Mouse (Mus musculus) limb, embryonic 11.5 days (tissue): ENCODE data around the gene Tjp3. TPM values are rescaled to one million over a fixed set of nuclear protein-coding genes. Genes with fewer than 3 reads are reported as not detected.

Experiments
- ATAC-seq: fragments of 200-750 bp; cut with Nextera tagmentation; 2 replicates; pipeline ENCODE4 v1.8.0; 2017; ENCODE audit warnings: low read depth; ENCODE audit not compliant: insufficient number of reproducible peaks, low FRiP score, low TSS enrichment
- DNase-seq: peaks from one replicate; pipeline ENCODE4 v3.0.0-alpha.2; 2015; ENCODE audit warnings: low spot score
- H3K27ac ChIP-seq: fragments of 300-500 bp; sonication (generic); replicated peaks from 2 replicates; pipeline ENCODE4 v1.5.1; 2014; ENCODE audit warnings: low read depth, mild to moderate bottlenecking, low read length
- H3K27me3 ChIP-seq: fragments of 300-500 bp; sonication (generic); 2 replicates; pipeline ENCODE4 v1.6.1; 2014; ENCODE audit warnings: mild to moderate bottlenecking, low read length, mixed read lengths; ENCODE audit not compliant: control insufficient read depth, insufficient read depth
- H3K36me3 ChIP-seq: fragments of 300-500 bp; sonication (generic); 2 replicates; pipeline ENCODE4 v1.6.1; 2014; ENCODE audit warnings: mild to moderate bottlenecking, low read length, moderate library complexity, mixed read lengths; ENCODE audit not compliant: control insufficient read depth, insufficient read depth
- H3K4me1 ChIP-seq: fragments of 300-500 bp; sonication (generic); 2 replicates; pipeline ENCODE4 v1.6.1; 2014; ENCODE audit warnings: low read length, mixed read lengths; ENCODE audit not compliant: control insufficient read depth, insufficient read depth
- H3K4me2 ChIP-seq: fragments of 300-500 bp; sonication (generic); 2 replicates; pipeline ENCODE4 v1.6.1; 2014; ENCODE audit warnings: low read depth, mild to moderate bottlenecking, moderate library complexity; ENCODE audit not compliant: severe bottlenecking
- H3K4me3 ChIP-seq: fragments of 300-500 bp; sonication (generic); 2 replicates; pipeline ENCODE4 v1.5.1; 2014; ENCODE audit warnings: low read depth, low read length
- H3K9ac ChIP-seq: fragments of 300-500 bp; sonication (generic); 2 replicates; pipeline ENCODE4 v1.6.1; 2014; ENCODE audit warnings: mild to moderate bottlenecking, low read length
- H3K9me3 ChIP-seq: fragments of 300-500 bp; sonication (generic); 2 replicates; pipeline ENCODE4 v1.6.1; 2016; ENCODE audit warnings: low read length; ENCODE audit not compliant: control insufficient read depth
- WGBS: fragments of 180-500 bp; shearing (Covaris S2); extraction: QIAGEN DNeasy Blood & Tissue Kit; methylation state at CpG from one replicate; pipeline ENCODE4 v1.1.7; 2014; 5-methylcytosine and 5-hydroxymethylcytosine counted together
- polyA plus RNA-seq: library from polyadenylated mRNA; unstranded; fragments of >200 nt; fragmentation: Nextera tagmentation; extraction: Ambion mirVana; gene quantifications from 2 replicates; pipeline ENCODE4 v1.2.1, GENCODE M21; 2014

The Tjp3 gene
- polyA plus RNA-seq, 1 experiment from 2014 or later: 2.0 TPM

- 89% methylated on average over 8 of the region's 8 CpGs for WGBS
- H3K27me3 ChIP-seq: 0 out of 2 replicates have a peak, but pooled peaks cover 2% of the 10 kb centered on the region
- H3K27ac ChIP-seq: no peak overlapping the region
- H3K4me2 ChIP-seq: peak overlapping the region; percentile 67
- ATAC-seq: no peak
- H3K9me3 ChIP-seq: no peaks in the 10 kb centered on the region
- peak overlapping the region; percentile 70; the same call in 1 of the 2 replicates for H3K4me3 ChIP-seq
- 0 out of 2 replicates have a peak overlapping the region, but pooled peaks have one; percentile 27 for H3K9ac ChIP-seq
- DNase-seq: no peak
- 0 out of 2 replicates have a peak, but pooled peaks cover 2% of the 10 kb centered on the region for H3K4me1 ChIP-seq
- peaks cover 10% of the 10 kb centered on the region; the same call in 1 of the 2 replicates for H3K36me3 ChIP-seq
Observed at GRCm38 (mm10) chr10:81265540-81265939, 25.8 kb downstream of the Tjp3 start.

GRCm38 (mm10) chr10:81261025-81261424 is 30.4 kb downstream of the Tjp3 start:
- Histone ChIP-seq H3K9me3 (no peaks in the 10 kb centered on the region), H3K9ac (no peak overlapping the region), H3K27ac (no peak overlapping the region), H3K4me1 (peaks cover 6% of the 10 kb centered on the region; the same call in 1 of the 2 replicates), H3K27me3 (peaks cover 44% of the 10 kb centered on the region), H3K4me3 (no peak overlapping the region), H3K36me3 (peaks cover 10% of the 10 kb centered on the region; the same call in 1 of the 2 replicates), H3K4me2 (no peak overlapping the region)
- DNase-seq: no peak
- ATAC-seq: no peak
- 89% methylated on average over 4 of the region's 4 CpGs for WGBS

DNA sequence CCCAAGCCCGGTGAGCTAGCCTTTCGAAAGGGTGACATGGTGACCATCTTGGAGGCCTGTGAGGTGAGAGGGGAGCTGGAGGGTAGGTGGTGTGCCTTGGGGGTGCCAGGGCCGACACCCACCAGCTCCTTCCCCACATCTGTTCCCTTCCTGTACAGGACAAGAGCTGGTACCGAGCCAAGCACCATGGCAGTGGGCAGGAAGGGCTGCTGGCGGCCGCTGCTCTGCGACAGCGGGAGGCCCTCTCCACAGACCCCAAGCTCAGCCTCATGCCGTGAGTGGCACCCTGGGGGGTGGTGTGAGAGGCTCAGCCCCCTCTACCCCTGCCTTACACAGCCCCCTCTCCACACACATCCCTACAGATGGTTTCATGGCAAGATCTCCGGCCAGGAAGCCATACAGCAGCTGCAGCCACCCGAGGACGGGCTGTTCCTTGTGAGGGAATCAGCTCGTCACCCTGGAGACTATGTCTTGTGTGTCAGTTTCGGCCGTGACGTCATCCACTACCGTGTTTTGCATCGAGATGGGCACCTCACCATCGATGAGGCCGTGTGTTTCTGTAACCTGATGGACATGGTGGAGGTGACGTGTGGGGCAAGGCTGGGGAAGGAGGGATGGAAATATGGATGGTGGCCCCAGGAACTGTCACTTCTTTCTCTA is 32.0 kb downstream of the Tjp3 start:
- H3K27me3 ChIP-seq: peaks cover 49% of the 10 kb centered on the region
- peak overlapping the region; percentile 17; the same call in 1 of the 2 replicates for H3K9ac ChIP-seq
- no peak overlapping the region for H3K4me3 ChIP-seq
- peaks cover 7% of the 10 kb centered on the region; the same call in 1 of the 2 replicates for H3K36me3 ChIP-seq
- H3K4me2 ChIP-seq: no peak overlapping the region
- 52% methylated on average over 21 of the region's 21 CpGs for WGBS
- no peaks in the 10 kb centered on the region for H3K9me3 ChIP-seq
- ATAC-seq (no peak), DNase-seq (no peak)
- no peak overlapping the region for H3K27ac ChIP-seq
- H3K4me1 ChIP-seq: peaks cover 3% of the 10 kb centered on the region; the same call in 1 of the 2 replicates

DNA sequence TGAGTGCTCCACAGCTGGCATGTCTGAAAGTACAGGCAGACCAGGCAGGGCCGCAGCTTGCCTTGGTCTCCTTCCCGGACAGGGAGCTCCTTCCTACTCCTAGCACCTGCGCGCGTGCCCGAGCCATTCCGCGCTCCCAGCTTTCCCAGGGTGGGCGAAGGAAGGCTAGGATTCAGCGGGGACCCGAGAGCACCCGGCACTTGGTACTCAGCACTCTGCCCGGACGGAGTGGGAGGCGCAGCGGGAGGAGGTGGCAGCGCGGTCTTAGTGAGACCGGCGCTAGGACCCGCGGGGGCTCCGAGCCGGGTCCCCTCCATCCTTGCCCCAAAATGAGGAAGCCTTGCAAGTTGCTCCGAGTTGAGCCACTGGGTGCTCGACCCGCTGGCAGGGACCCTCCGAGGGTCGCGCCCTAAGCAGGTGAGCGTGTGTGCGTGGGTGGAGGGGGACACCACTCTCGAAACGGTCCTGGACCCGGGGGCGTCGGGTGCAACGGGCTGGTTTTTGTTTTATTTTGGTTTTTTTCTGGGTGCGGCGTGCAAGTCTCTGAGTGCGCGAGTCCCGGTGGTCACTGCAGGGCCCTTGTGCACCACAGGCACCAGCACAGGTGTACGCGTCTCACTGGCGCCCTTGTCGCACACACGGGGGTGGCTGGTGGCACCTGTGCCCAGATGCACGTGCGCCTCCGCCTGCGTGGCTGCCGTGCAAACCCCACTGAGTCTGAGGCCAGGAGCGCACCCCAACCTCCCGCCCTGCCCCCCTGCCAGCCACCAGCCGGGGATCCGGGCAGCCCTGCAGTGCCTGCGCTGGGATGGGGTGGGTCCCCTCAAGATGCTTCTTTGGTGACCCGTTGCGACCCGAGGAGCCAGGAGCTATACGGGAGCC is 34.0 kb downstream of the Tjp3 start:
- peak; percentile 67 for DNase-seq
- Histone ChIP-seq H3K27me3 (peaks cover 65% of the 10 kb centered on the region), H3K4me3 (peak overlapping the region; percentile 42), H3K4me2 (peak overlapping the region; percentile 84), H3K9ac (peak overlapping the region; percentile 43), H3K36me3 (no peaks in the 10 kb centered on the region), H3K27ac (no peak overlapping the region), H3K4me1 (peaks cover 10% of the 10 kb centered on the region), H3K9me3 (no peaks in the 10 kb centered on the region)
- no peak for ATAC-seq
- 3% methylated on average over 62 of the region's 62 CpGs for WGBS

- ATAC-seq (no peak), DNase-seq (no peak)
- 65% methylated on average over 1 of the region's 1 CpGs for WGBS
- Histone ChIP-seq H3K4me1 (peaks cover 10% of the 10 kb centered on the region), H3K27me3 (peaks cover 66% of the 10 kb centered on the region), H3K4me3 (no peak overlapping the region), H3K27ac (no peak overlapping the region), H3K36me3 (no peaks in the 10 kb centered on the region), H3K9ac (no peak overlapping the region), H3K4me2 (no peak overlapping the region), H3K9me3 (no peaks in the 10 kb centered on the region)
Observed at GRCm38 (mm10) chr10:81254886-81255285, 36.5 kb downstream of the Tjp3 start.

- peak within 1 kb of the TSS; percentile 23 for H3K9ac ChIP-seq
- ATAC-seq: peak; percentile 50; the same call in 1 of the 2 replicates
- peaks cover 8% of the 10 kb centered on the region for H3K4me1 ChIP-seq
- H3K27me3 ChIP-seq: peaks cover 45% of the 10 kb centered on the region
- H3K4me3 ChIP-seq: peak within 1 kb of the TSS; percentile 11
- no peak within 1 kb of the TSS for H3K27ac ChIP-seq
- peak within 1 kb of the TSS; percentile 47; the same call in 1 of the 2 replicates for H3K4me2 ChIP-seq
- no peaks in the 10 kb centered on the region for H3K36me3 ChIP-seq
- 14% methylated on average over 43 of the region's 44 CpGs for WGBS
- peak; percentile 80 for DNase-seq
- no peaks in the 10 kb centered on the region for H3K9me3 ChIP-seq
Observed at GRCm38 (mm10) chr10:81252424-81253419, 38.7 kb downstream of the Tjp3 start, which contains the start of gene Matk. TSS of gene Matk (plus strand) at chr10:81252935.

GRCm38 (mm10) chr10:81249442-81249841 is 41.9 kb downstream of the Tjp3 start:
- Histone ChIP-seq H3K27ac (no peak overlapping the region), H3K27me3 (peaks cover 26% of the 10 kb centered on the region), H3K9ac (no peak overlapping the region), H3K4me2 (no peak overlapping the region), H3K4me1 (peaks cover 6% of the 10 kb centered on the region), H3K4me3 (no peak overlapping the region), H3K36me3 (no peaks in the 10 kb centered on the region), H3K9me3 (no peaks in the 10 kb centered on the region)
- DNase-seq (no peak), ATAC-seq (no peak)
- 82% methylated on average over 8 of the region's 8 CpGs for WGBS
